Mouse (Mus musculus): ENCODE measurements around the gene Podxl.
"Not testable (repeated sequence)": the region's sequence is repeated elsewhere in the genome, so short reads cannot be mapped to it uniquely, and the experiment has no call there.

Gene Podxl

DNA sequence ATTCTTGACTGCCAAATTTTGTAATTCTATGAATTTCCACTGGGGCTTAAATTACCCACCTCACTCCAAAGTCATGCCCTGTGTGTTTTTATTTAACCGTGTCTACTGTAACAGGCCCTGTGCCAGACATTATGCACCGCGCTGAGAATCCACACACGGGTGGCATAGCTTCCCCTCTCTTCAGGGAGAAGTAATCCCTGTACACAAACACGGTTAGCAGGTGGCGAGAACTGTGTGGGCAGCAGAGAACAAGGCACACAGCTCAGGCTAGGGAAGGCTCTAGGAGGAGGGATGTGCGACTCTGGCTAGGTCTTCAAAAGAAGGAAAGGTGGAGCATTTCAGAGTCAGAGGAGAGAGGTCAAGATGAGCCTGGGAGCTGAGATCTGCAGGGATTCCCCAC, 3.4 kb upstream of the Podxl start:
- no peak for DNase-seq (ENCODE audit: low spot score in 2 of 2)

DNA sequence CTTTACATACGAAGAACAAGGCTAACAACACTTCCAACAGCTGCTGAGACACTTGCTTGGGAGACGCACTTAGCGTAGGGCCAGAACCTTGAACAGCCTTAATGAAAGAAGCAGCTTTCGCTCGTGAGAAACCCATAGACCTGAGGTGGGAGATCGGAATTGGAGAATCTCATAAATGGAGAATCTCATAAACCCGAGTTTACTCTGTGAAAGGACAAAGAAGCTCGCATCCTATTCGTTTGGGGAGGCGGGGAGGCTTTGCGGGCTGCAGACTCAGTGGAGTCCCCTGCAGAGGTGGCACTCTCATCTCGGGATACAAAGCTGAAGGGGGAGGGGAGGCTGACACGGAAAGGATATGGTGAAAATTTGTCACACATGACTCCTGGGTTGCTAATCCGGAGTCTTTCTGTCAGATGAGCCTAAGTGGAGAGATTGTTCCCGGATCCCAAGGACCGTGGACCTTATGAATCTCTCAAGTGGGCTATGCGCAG, 1.2 kb upstream of the Podxl start:
- DNase-seq (ENCODE audit: low spot score in 2 of 2), result no peak

DNA sequence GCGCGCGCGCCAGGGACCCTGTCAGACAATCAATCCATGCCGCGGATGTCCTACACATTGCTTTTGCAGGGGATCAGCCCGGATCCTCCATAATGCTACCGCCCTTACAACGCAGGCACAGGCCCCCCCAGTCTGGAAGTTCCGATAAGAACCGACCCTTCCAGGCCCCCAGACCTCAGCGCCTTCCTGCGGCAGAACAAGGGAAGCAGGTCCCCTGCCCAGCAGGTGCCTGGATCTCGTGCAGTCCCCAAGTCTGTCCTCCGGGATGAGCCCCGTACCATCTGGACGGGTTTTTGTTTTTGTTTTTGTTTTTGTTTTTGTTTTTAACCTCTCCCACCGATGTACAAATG, 376 bp upstream of the Podxl start:
- DNase-seq (ENCODE audit: low spot score in 2 of 2), result no peak

DNA sequence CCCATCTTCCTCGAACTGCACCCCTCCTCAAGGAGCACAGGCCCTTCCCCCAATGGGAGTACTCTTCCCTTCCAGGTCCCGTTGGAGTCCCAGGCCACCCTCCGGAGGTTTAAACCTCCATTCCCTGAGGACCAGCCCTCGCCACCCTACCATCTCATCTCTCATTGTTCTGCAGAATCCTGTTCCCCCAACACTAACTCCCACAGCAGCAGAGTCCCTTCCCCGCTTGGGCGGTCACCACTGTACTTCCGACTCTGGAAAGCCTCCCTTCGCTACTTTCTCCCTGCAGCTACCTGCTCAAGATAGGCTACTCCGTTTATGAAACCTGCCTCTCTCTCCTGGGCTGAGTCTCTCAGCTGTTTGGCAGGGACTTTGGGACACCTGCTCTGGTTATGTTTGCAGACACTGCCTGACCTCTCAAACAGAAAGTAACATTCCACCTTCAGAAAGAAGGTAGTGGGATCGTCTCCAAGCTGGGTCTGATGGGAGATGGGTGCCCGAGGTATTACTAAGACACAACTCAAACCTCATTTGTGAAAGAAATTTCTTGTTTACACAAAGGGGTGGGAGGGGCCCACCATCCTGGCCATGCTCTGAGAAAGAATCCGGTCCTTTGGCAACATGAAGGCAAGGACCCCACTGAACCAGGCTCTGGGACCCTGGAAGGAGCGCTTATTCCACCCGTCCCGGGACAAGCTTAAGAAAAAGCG, 1.3 kb downstream of the Podxl start:
- no peak for DNase-seq (ENCODE audit: low spot score in 2 of 2)

DNA sequence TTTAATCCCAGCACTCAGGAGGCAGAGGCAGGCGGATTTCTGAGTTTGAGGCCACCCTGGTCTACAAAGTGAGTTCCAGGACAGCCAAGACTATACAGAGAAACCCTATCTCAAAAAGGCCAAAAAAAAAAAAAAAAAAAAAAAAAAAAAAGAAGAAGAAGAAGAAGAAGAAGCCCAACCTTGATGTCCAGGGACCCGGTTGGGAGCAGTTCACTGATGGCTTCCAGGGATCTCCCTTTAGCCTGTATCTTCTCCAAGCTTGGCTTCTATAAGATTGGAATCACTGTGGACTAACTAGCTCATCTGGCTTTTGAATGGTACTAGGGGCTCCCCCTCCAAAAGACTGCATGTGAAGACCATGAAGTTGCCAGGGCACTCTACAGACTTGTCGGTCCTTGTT, 1.8 kb downstream of the Podxl start:
- DNase-seq (ENCODE audit: low spot score in 2 of 2), result not testable (repeated sequence)

DNA sequence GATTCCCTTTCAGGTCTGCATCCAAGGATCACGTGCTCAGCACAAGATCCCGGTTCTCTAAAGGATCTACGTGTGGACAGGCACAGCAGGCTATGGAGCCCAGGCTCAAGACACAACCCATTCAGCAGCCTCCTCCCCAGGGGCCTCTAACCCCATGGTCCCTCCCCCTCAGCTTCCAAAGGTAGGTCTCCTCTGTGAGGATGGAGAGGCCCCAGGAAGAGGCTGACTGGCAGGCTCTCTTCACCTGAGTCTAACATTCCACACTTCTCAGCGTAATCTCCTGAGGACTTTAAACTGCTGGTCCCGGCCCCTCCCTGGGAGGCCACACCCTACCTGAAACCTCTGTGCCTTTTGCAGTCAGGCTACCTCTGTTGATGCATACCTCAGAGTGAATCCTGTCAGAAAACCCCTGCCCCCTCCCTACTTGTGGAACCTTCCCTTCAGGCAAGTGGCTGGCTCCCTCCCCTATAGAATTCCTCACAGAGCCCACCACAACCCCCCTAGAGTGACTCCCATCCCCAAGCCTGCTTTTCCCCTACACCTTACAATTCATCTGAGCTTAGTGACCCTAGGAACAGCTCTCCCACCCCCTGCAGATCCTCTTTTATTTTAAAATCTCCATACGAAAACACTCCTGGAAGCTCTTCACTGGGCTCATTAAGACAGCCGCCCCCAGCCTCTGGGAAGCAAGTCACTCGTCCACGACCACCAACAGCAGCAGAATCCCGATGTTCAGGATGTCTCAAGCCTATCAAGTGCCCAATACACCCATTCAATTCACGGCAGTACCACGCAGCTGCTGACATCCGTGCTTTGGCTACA, 3.4 kb downstream of the Podxl start:
- no peak for DNase-seq (ENCODE audit: low spot score in 2 of 2)

DNA sequence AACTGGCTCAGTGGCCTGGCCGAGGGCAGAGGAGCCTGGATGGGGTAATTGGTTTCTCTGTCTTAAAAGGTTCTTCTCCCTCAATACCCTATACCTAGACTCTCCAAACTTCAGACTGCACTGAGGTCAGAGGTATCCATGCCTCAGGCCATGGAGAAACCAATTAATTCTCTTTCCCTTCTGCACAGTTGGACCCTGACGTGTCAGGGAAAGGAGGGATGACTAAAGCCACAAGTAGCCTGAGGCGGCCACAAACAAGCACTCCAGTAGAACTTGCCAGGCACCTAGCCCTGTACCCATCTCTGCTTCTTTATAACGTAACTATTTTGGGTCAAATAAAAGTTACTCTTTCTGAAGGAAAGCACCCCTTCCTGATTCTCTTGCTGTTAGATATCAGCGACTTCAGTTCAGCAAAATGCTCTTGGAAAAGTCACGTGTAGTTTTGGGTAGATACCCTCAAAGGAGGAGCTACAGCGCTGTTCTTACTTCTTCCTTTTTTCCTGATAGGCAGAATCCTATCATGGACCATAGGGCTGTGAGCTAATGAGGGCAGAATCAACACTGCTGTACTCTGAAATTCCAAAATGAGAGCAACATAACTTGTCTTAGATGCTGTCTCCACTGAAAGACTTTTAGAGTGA, 7.2 kb downstream of the Podxl start:
- no peak for DNase-seq (ENCODE audit: low spot score in 2 of 2)

DNA sequence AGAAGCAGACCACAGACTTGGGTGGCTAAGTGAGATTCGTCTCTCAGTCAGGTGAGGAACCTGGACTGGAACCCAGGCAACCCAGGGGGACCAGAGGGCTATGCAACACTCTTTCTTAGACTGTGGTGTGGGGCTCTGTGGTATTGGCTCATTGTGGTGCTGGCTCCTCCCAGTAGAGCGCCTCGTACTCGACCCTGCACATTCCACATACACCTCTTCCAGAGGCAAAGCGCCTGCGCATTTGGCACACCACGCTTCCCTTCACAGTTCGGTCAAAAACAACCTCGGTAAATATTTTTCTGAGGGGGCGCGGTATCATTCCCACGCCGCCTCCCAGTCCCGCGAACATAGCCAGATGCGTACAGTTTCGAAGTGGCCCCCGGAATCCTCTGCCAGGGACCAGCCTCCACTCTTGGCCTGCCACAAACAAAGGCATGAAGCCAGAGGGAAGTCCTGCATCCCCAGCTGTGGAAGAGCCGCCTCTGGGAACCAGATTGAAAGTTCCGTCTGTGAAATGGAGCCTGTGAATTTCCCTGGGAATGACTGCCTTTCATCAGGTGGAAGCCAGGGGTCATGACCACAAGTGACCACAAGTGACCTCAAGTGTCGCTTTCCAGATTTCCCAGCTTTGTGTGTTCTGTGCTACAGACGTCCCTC, 12.8 kb downstream of the Podxl start:
- peak in 1 of 2 experiments; percentile 24 for DNase-seq (ENCODE audit: low spot score in 2 of 2)

DNA sequence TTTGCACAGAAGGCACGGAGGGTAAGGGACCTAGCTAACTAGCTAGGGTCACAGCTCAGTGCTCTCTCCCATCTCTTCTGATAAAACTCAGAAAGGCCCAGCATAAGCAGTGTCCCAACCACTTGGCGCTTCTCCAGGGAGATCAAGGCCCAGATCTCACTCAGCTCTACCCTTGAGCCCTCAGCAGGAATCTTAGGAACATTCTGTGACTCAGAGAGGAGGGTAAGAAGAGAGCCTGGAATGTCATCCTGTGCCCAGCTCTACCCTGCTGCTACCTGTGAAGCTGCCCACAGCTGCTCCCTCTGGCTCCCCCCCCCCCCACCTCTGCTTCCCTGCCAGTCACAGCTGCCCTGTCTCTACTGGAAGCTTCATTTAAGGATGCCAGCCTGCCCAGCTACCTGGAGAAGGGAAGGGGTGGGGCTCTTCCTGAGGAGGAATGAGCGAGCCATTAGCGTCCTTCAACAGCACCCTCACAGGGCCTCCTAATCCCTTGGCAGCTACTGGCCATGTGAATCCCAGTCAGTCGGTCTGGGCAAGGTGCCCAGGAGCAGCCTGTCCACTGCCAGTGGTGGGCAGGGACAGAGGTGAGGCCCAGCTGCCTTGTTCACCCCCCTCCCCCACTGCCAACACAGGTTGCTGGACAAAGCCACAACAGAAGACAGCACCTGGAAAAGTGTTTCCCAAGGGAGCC, 14.3 kb downstream of the Podxl start:
- DNase-seq (ENCODE audit: low spot score in 2 of 2), result peak in 1 of 2 experiments; percentile 40

DNA sequence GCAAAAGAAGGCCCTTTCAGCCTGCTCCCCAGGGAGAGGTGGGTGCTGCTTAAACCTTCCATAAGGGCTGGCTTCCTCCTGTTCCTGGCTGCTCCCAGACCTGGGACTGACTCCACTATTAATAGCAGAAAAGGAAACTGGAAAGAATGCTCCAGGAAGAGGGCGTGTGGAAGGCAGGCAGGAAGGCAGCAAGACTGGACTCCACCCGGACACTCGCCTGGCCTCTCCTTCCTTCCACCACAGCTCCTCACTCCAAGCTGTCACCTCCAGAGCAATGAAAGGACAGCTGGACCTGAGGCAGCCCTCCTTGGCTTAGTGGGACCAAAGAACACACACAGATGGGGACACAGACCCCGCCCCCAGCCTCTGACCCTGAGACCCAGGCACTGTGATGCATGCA, 19.5 kb downstream of the Podxl start:
- DNase-seq (ENCODE audit: low spot score in 2 of 2), result no peak

DNA sequence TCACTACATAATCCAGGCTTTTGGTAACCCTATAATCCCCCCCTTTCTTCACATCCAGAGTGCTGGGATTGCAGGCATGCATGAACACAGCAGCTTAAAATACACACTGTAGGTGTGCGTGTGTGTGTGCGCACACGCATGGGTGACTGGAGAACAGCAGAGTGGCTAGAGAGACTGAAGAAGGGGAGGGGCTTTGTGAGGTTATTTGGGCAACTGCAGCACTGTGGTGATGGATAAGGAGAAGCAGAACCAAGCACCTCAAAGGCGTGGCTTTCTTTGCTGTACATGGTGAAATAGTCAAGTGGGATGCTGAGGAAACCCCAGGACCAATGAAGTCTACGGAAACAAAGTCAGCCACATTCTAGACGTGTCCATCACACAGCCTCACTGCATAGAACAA, 23.8 kb downstream of the Podxl start:
- DNase-seq (ENCODE audit: low spot score in 2 of 2), result no peak

DNA sequence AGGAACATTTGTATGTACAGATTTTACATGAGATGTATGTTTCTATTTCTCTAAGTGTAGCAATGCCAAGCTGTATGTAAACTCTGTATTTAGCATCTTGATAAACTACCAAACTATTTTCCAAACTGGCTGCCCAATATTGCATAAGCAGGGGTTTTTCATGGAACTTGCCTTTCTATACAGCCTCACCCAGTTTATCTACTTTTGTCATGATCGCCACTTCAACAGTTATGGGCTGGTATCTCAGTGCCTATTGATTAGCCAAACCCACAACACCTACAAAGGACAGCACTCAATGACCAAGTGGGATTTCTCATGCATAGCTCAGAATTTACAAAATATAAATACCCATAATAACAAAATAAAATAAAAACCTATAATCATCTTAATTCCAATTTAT, 25.7 kb downstream of the Podxl start:
- no peak for DNase-seq (ENCODE audit: low spot score in 2 of 2)

DNA sequence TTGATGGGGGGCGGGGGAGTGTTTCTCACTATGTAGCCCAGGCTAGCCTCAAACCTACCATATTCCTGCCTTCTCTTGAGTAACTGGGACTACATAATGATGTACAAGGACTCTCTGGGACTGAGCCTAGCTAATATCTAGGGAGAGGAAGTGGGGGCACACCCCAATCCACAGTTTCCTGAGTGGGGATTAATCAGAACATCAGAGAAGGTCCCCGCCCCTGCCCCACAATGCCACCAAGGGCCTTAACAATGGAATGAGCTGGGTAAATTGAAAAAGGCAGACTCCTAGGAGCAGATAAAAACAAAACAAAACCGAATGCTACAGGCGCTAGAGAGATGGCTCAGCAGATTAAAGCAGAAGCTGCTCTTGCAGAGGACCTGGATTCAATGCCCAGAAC, 26.6 kb downstream of the Podxl start:
- no peak for DNase-seq (ENCODE audit: low spot score in 2 of 2)

DNA sequence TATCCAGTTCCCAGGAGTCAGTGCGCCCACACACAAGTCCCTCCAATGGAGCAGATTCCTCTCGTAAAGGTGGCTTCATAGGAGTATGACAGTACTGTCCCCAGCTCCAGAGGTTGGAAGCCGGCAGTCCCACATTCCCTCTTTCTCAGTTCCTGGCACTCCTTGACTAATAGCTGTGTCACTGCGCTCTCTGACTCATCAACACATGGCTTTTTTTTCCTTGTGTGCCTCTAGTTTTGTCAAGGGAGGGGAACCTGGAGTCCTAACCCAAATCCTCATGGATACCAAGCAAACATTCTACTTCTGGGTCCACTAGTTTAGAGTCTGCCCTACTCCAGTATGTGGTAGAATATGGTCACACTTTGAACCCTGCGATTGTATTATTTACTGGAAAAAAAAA, 29.1 kb downstream of the Podxl start:
- DNase-seq (ENCODE audit: low spot score in 2 of 2), result no peak

DNA sequence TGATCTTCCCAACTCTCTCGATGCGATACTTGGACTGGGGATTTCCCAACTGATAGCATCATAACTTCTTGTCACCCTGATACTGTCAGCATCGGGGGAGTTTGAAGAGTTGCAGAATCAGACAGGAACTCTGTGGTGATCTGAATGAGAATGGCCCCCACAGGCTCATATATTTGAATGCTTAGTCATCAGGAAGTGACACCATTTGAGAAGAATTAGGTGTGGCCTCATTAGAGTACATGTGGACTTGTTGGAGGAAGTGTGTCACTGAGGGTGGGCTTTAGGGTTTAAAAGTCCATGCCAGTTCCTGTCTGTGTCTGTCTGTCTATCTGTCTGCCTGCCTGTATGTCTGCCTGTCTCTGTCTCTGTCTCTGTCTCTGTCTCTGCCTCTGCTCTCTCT, 31.9 kb downstream of the Podxl start:
- no peak for DNase-seq (ENCODE audit: low spot score in 2 of 2)

DNA sequence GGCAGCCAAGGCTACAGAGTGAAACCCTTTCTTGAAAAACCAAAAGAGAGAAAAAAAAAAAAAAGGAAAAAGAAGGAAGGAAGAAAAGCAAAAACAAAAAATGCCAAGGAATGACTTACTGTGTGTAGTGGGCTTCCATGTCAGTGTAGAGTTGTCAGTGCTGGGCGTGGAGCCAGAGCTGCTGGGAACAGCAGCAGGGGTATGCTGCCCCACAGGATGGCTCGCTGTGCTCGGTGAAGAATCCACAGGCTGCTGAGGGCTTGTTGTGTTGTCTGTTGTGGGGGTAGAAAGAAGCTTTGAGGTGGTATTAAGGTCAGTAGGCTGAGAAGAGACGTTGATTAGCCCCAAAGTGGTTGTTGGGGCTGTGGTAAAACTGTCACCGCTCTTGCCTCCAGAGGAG, 35.4 kb downstream of the Podxl start:
- DNase-seq (ENCODE audit: low spot score in 2 of 2), result no peak

DNA sequence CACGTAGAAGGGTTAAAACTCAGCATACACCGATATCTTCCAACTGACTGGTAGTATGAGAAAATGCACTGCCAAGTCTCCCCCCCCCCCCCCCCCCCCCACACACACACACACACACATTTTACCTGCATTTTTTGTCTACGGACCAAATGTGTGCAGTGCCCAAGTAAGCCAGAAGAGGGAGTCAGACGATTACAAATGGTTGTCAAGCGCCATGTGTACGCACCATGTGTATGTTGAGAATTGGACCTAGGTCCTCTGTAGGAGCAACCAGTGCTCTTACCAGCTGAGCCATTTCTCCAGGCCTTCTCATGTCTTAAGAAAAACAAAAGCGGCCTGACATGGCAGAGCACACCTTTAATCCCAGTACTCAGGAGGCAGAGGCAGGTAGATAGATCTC, 35.9 kb downstream of the Podxl start:
- no peak for DNase-seq (ENCODE audit: low spot score in 2 of 2)

DNA sequence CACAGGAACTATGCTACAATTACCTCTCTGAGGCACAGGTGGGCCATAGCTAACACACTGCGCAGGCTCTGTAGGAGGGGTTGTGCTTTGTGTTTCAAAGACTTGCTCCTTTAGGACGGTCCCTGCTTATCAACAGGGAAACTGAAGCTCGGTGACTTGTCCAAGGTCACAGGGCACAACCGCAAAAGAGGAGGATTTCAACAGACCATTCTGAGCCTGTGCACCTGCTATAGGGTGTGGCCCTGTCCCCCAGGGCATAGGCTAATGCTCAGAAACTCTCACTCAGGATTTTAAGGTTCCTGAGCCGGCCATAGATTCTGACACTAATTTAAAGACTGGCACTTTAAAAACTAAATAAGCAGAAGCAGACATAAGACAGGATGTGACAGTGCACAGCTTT, 36.9 kb downstream of the Podxl start:
- no peak for DNase-seq (ENCODE audit: low spot score in 2 of 2)

DNA sequence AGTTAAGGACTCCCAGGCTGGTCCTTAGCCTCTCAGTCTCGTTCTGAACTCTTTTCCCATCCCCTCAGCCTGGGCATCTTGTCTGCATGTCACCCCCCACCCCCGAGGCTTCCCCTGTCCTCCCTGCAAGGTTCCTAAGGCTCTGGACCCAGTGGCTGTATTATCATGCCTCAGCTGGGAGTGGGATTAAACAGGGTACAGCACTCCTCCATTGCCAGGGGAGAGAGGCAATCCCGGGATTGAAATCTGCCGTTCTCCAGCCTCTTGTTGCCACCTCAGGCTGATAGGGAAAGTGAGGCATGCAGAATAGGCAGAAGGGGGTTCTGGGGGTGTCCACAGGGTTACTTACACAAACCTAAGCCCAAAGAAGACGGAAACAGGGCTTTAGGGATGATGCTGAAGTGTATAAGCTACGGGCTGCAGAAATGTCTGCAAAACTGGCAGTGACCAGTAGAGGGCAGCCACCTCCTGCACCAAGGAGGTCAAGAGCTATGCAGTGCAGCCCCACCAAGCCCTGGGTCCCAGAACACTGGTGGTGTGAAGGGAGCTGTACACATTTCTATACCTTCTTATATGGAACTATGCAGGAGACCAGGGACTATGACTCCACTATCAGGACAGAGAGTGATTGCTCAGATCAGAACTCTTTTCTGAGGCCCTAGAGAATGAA, 38.4 kb downstream of the Podxl start:
- DNase-seq (ENCODE audit: low spot score in 2 of 2), result no peak

DNA sequence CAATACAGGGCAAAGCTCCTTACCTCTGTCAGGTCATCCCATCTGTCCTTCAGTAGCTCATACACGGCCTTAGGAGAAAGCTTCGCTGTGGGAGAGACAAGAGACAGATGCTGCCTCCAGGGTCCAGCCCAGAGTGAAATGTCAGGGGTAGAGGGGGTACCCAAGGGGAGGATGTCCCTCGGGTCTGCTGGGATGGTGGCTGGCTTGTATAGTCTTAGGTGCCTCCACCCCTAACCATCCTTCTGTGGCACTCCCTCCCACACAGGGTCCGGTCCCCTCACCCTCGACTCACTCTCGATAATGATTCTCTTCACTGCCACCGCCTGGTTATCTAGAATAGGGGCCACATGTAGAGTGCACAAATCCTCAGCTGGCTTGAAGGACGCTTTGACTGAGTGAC, 39.1 kb downstream of the Podxl start:
- DNase-seq (ENCODE audit: low spot score in 2 of 2), result no peak

DNA sequence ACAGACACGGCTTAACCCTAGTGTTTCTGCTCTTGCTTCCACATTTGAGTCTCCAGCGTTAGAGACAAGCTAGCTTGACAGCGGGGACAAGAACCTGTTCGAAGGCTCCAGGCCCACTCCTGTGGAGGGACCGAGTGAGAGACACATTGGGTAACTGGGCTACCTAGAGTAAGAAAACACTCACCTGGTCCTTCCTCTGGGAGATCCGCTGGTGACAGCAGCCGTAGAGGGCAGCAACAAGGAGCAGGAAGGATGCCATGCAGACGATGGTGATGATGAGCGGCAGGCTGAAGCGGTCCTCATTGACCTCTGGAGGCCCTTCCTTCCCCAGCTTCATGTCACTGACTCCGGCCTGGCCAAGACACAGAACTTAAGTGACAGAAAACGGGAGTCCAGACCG, 39.7 kb downstream of the Podxl start:
- no peak for DNase-seq (ENCODE audit: low spot score in 2 of 2)
